Comparison of ENCODE assay signal across 17 mouse cellular contexts in genomic region chr11:60906449-60906848, GRCm38 (mm10). TPM values are rescaled to one million over a fixed set of nuclear protein-coding genes. Genes with fewer than 3 reads are reported as not detected.
DNase-seq lines count a peak whose midpoint lies in the region; ATAC-seq and TF ChIP-seq lines count a peak whose summit lies in the region.
"Had no signal": no experiment of that assay in that cellular context is flagged by ENCODE, and none has a peak within 500 bp of the region (broad histone marks: within the 10 kb centered on the region; RNA-seq: fewer than 3 reads in every experiment).

No protein-coding gene starts in this region.

- peak; percentile 47 to 62 for DNase-seq in cerebellum, adult 2 months
- DNase-seq in cerebellum, postnatal 4 days (ENCODE audit: low spot score in 2 of 2): no peak
- no peak for DNase-seq in frontal cortex, adult 2 months (ENCODE audit: extremely low spot score in 1 of 2, low spot score in 1 of 2)
- peak; percentile 45 for DNase-seq in kidney, adult 2 months
- no peak for DNase-seq in kidney, postnatal 4 days
- DNase-seq: gastrocnemius, adult 2 months; gastrocnemius, postnatal 25 days; heart, postnatal 10 days had no signal

- TF ChIP-seq POLR2A in cerebellum, adult 2 months (IDR thresholded peaks at IDR 0.05; ENCODE audit: borderline replicate concordance, insufficient read depth, low read length): no peak
- TF ChIP-seq POLR2A in kidney, adult 2 months (IDR thresholded peaks at IDR 0.05; ENCODE audit: low read depth, low read length): no peak

- no peaks in the 10 kb centered on the region; the same call in 1 of the 2 replicates for H3K36me3 ChIP-seq in kidney, adult 2 months (ENCODE audit: control insufficient read depth, insufficient read depth, low read length)

- no peak overlapping the region for H3K4me3 ChIP-seq in cerebellum, adult 2 months (replicated peaks; ENCODE audit: insufficient read depth, low read depth, low read length)
- no peak overlapping the region for H3K4me3 ChIP-seq in kidney, adult 2 months (ENCODE audit: insufficient read depth, low read depth, low read length)
- H3K4me3 ChIP-seq: embryonic facial prominence, embryonic 13.5 days; forebrain, embryonic 12.5 days; gastrocnemius, adult 2 months; hindbrain, embryonic 13.5 days had no signal

- H3K27me3 ChIP-seq in cerebellum, adult 2 months (ENCODE audit: control insufficient read depth, insufficient read depth, low read length): no peaks in the 10 kb centered on the region
- H3K27me3 ChIP-seq in kidney, adult 2 months (replicated peaks; ENCODE audit: control insufficient read depth, insufficient read depth, low read length): no peaks in the 10 kb centered on the region
- H3K27me3 ChIP-seq: CH12.LX; embryonic facial prominence, embryonic 13.5 days; forebrain, embryonic 12.5 days; hindbrain, embryonic 13.5 days; Patski had no signal

- peak; percentile 15; the same call in 1 of the 2 replicates for ATAC-seq in frontal cortex, adult (ENCODE audit: low TSS enrichment)
- ATAC-seq: activated CD4-positive, CD25-positive, alpha-beta regulatory T cell, adult 4 months; forebrain, embryonic 16.5 days; hindbrain, postnatal 0 days; Patski had no signal

- no peak overlapping the region for H3K27ac ChIP-seq in cerebellum, adult 2 months (ENCODE audit: insufficient read depth, low read length)
- H3K27ac ChIP-seq in kidney, adult 2 months (ENCODE audit: insufficient read depth, low read depth, low read length): no peak overlapping the region
- H3K27ac ChIP-seq: embryonic facial prominence, embryonic 13.5 days; forebrain, embryonic 12.5 days; hindbrain, embryonic 13.5 days; hindbrain, postnatal 0 days had no signal

- 25% methylated on average over 4 of the region's 4 CpGs for WGBS in cerebellum, adult 2 months
- 57% methylated on average over 4 of the region's 4 CpGs for WGBS in kidney, adult 2 months

- no peak for TF ChIP-seq CTCF in cerebellum, adult 2 months (IDR thresholded peaks at IDR 0.05; ENCODE audit: borderline replicate concordance, insufficient read depth, low read depth, low read length)
- TF ChIP-seq CTCF in kidney, adult 2 months (conservative IDR thresholded peaks at IDR 0.05; ENCODE audit: insufficient read depth, insufficient read length, low read depth, low read length): no peak

- H3K4me1 ChIP-seq in cerebellum, adult 2 months (ENCODE audit: control insufficient read depth, insufficient read depth, low read length): peaks cover 48% of the 10 kb centered on the region
- peaks cover 25% of the 10 kb centered on the region for H3K4me1 ChIP-seq in kidney, adult 2 months (ENCODE audit: control insufficient read depth, insufficient read depth, low read length)

RNA-seq across cellular contexts. Expression of gene Natd1, which starts 8.1 kb away (rescaled TPM):
- 16.6 and 16.7 TPM in 2 replicates for polyA plus RNA-seq in cerebellum, adult 2 months (2012; rRNA removed)
- polyA plus RNA-seq in frontal cortex, adult 2 months (2012; rRNA removed): 13.3 and 14.6 TPM in 2 replicates
- polyA plus RNA-seq in kidney, adult 2 months (2012; rRNA removed): 39.3 and 46.2 TPM in 2 replicates

RNA-seq across cellular contexts. Expression of gene Map2k3, which starts 25.4 kb away (rescaled TPM):
- polyA plus RNA-seq in cerebellum, adult 2 months (2012; rRNA removed): 15.6 and 18.2 TPM in 2 replicates
- polyA plus RNA-seq in frontal cortex, adult 2 months (2012; rRNA removed): 17.3 and 18.1 TPM in 2 replicates
- 33.0 and 44.8 TPM in 2 replicates for polyA plus RNA-seq in kidney, adult 2 months (2012; rRNA removed)

RNA-seq across cellular contexts. Expression of gene Tmem11, which starts 27.4 kb away (rescaled TPM):
- polyA plus RNA-seq in cerebellum, adult 2 months (2012; rRNA removed): 58.3 and 62.7 TPM in 2 replicates
- 39.8 and 47.0 TPM in 2 replicates for polyA plus RNA-seq in frontal cortex, adult 2 months (2012; rRNA removed)
- polyA plus RNA-seq in kidney, adult 2 months (2012; rRNA removed): 78.2 and 81.1 TPM in 2 replicates

Comparison
In these comparisons a context has a peak if more than half of its experiments do, and no peak if none do; other contexts are left out.
1. DNase-seq: peak in cerebellum, adult 2 months (2 of 2) and kidney, adult 2 months (single experiment); none in cerebellum, postnatal 4 days (0 of 2), frontal cortex, adult 2 months (0 of 2) and kidney, postnatal 4 days (0 of 2).